Mouse (Mus musculus) brain, embryonic 14.5 days (tissue): ENCODE data around the gene Larp4. TPM values are rescaled to one million over a fixed set of nuclear protein-coding genes. Genes with fewer than 3 reads are reported as not detected.
"Not testable (repeated sequence)": the region's sequence is repeated elsewhere in the genome, so short reads cannot be mapped to it uniquely, and the experiment has no call there.

ENCODE experiments used
- DNase-seq: peaks from one replicate; pipeline ENCODE4 v3.0.0-alpha.2; 2011; ENCODE audit warnings: low read depth
- CTCF ChIP-seq: fragments of 200-500 bp; IDR thresholded peaks from 2 replicates; pipeline ENCODE4 v1.5.1; 2012; ENCODE audit warnings: inconsistent platforms, mild to moderate bottlenecking, moderate library complexity, borderline replicate concordance; ENCODE audit not compliant: insufficient read depth, insufficient read length; ENCODE audit errors: extremely low read depth
- POLR2A ChIP-seq: fragments of 200-500 bp; IDR thresholded peaks from 2 replicates; pipeline ENCODE4 v1.6.1; 2012; ENCODE audit warnings: mild to moderate bottlenecking, inconsistent platforms, borderline replicate concordance; ENCODE audit not compliant: poor library complexity, insufficient read depth, insufficient read length, severe bottlenecking; ENCODE audit errors: extremely low read depth
- polyA plus RNA-seq: library from polyadenylated mRNA; depleted of rRNA; stranded (reverse); fragments of >200 nt; gene quantifications from 2 replicates; pipeline ENCODE4 v1.2.3, GENCODE M21; 2012; rRNA removed

The Larp4 gene
- polyA plus RNA-seq = 31.1 and 31.5 TPM in 2 replicates

DNA sequence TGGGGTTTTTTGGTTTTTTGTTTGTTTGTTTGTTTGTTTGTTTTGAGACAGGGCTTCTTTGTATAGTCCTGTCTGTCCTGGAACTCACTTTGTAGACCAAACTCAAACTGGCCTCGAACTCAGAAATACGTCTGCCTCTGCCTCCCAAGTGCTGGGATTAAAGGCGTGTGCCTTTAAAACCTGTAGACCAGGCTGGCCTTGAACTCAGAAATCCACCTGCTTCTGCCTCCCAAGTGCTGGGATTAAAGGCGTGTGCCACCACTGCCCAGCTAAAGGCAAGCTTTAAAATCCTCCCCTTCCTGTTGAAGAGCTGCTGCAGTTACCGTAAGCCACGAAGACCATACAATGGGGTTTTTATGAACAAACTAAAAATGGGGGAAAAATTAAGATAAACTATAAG, at the start of gene Larp4:
Gene Larp4, plus strand, starts transcription at position 301 of the 400 bp plus-strand sequence.
- not testable (repeated sequence) for DNase-seq

DNA sequence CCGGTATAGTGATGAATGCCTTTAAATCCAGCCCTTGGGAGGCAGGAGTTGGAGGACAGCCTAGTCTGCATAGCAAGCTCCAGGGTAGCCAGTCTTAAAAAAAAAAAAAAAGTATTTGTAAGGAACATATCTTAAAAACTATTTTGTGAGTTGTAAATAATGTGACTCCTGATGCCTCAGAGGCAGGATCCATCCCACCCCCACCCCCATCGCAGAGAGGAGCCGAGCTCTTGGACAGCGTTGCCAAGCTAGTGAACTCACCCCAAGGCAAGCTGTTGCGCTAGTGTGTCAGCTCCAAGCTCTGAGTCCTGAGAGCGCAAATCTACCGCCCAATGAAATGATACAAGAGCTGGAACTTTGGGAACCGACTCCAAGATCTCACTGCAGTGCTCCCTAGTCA, 38.6 kb upstream of the Larp4 start:
- no peak for DNase-seq
- no peak for TF ChIP-seq POLR2A
- TF ChIP-seq CTCF = no peak

DNA sequence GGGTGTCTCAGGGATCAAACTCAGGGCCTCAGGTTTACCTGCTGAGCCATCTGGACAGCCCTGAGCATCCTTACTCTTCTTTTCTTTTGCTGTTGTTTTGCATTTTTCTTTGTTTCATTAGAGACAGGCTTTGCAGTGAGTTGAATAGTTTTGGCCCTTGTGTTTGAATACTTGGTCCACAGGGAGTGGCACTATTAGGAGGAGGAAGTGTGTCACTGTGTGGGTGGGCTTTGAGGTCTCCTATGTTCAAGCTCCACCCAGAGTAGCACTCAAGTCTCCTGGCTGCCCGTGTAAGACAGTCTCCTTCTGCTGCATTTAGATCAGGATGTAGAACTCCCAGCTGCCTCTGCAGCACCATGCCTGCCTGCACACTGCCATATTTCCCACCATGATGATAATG, 35.4 kb upstream of the Larp4 start:
- TF ChIP-seq POLR2A (no peak), CTCF (no peak)
- no peak for DNase-seq

DNA sequence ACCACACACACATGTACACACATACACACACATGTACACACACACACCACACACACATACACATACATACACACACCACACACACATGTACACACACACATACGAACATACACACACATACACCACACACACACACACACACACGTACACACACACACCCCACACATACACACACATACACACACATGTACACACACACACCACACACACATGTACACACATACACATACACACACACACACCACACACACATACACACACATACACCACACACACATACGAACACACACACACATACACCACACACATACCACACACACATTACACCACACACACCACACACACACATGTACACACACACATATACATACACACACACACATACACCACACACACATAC, 33.2 kb upstream of the Larp4 start:
- TF ChIP-seq CTCF (no peak), POLR2A (no peak)
- no peak for DNase-seq

DNA sequence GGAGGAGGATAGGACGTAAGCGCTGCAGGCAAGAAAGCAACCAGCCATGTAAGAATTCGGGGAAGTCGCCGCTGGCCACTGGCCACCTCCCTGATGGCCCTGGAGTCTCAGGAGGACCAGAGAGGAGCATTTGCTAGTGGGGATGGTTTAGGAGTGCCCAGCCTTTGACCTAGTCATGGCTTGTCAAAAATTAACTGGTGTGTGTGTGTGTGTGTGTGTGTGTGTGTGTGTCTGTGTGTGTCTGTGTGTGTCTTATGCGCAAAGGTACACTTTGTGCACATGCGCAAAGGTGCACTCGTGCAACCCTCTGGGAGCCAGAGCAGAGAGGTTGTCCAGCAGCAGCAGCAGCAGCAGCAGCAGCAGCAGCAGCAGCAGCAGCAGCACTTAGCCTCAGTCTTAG, 32.0 kb upstream of the Larp4 start:
- DNase-seq = no peak
- no peak for TF ChIP-seq CTCF
- no peak for TF ChIP-seq POLR2A

DNA sequence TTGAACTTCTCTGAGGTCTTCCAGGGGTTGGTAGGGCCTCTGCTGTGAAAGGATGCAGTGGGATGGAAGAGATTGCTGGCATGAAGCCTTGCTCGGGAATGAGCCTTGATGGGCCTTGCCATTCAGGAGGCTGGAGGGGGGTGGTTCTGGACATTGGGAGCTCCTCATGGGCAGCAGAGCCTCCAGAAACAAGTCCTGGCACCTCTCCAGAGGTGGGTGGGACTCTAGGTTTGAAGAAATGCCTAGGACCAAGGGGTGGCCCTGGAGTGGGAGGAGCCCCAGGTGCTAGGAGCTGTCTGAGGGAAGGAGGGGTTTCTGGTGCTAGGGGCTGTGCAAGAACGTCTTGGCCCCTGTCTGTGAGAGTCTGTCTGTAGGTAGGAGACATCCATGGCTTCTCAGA, 29.4 kb upstream of the Larp4 start:
- DNase-seq = peak; percentile 50
- TF ChIP-seq POLR2A (no peak), CTCF (no peak)

DNA sequence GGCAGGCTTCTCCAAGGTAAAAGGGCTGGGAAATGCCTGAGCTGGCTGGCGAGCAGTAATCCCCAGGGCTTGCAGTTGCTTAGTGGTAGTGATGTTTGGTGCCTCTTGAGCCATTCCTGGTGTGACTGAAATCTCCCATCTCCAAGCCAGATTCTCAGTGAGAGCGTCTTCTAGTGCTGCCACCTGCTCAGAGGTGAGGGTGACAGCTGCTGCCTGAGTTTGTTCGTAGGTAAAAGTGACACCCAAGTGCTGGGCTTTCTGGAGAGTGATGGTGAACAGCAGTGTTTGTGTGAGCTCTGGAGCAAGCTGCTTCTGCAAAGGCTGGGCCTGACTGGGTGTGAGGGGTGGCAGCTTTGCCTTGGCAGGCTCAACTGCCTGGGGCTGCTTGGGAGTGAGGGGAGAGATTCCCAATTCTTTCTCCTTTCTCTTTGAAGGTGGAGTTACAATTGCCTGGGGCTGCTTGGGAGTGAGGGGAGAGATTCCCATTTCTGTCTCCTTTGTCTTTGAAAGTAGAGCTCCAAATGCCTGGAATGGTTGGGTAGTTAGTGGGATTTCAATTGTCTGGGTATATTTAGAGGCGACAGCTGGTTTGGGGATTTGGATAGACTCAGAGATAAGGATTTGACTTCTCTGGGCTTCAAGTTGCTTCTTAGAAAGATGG, 28.8 kb upstream of the Larp4 start:
- peak; percentile 18 for DNase-seq
- TF ChIP-seq CTCF (no peak), POLR2A (no peak)

DNA sequence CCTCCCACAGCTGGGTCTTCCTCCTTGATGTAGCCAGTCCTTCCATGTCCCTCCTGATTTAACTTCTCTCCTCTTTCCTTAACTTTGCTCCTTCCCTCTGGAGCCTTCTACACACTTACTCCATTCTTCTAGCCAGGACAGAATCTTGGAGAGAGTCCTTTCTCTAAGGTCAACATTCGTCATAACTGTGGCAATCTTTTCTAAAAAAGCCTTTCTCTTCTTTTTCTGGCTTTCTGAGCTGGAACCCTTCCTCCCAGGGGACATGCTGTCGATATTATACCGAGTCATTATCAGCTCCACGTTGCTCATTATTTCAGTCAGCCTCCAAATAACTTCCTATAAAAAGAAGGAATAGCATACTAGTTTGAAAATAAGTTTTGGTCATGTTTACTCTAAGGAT, 14.5 kb upstream of the Larp4 start:
- TF ChIP-seq POLR2A (no peak), CTCF (no peak)

DNA sequence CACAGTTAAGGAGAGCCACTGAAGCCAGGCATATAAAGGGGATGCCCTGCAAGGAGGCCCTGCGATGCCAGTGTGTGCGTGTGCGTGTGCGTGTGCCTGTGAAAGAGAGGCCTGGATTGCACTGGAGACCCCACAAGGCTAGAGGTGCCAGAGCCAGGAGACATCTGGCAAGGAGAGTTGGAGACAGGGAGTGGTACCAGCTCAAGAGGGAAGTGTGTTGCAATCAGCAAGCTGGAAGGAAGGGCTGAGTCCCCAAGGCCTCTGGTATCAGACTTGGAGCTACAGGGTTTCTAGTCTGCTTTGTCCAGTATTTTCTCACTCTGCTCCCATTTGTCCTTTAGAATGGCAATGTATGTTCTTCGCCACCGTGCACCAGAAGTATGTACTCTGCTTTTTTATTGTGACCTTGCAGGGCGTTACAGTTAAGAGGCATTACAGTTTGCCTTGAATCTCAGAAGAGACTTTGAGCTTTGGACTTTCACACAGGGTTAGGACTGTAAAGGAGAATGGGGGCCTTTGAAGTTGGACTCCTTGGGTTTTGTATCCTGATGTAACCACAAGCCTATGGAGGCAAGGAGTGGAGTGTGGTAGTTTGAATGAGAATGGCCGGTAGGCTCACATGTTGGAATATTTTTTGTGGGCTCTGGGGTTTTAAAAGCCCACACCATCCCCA, 4.6 kb upstream of the Larp4 start:
- no peak for DNase-seq
- no peak for TF ChIP-seq POLR2A
- TF ChIP-seq CTCF = no peak

More for the DNA sequence above, 14.5 kb upstream of the Larp4 start:
- DNase-seq = no peak

DNA sequence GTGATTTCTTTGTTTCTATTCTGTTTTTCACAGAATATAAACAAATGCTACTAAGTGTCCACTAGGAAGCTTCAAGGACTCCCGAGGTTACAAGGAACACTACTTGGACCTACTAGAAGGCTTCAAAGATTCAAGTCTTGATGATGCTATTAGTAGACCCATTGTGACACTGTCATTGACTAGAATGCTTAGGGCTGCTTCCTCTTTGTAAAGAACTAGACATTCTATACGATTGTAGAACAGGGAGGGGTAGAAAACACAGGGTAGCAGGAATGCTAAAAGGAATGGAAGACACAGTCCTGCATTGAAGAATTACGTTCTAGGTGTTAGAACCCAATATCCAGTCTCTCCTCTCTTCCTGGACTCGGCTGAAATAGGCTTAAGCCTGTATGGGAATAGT, 2.9 kb upstream of the Larp4 start, which contains the start of gene Fam186a:
Gene Fam186a, minus strand, starts transcription at position 101 of the 400 bp plus-strand sequence.
- DNase-seq = no peak
- TF ChIP-seq CTCF (no peak), POLR2A (no peak)

DNA sequence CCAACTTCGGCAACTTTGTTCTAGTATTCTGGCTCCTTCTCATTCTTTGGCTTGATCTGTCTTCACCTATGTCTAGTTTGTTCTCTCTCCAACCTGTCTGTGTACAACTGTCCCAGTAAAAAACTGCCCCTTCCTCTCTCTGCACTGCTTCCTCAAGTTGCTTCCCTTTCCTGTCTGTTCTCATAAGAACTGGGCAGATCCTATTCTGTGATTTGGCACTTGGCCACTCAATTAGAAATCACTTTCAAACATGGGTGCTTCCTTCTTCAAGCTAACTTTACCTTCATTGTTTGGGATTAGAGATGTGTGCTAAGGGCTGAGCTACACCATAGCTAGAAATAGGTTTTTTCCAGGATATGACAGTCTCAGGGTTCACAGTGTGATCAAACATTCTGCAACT, 741 bp downstream of the Larp4 start:
- TF ChIP-seq CTCF (no peak), POLR2A (no peak)
- no peak for DNase-seq

DNA sequence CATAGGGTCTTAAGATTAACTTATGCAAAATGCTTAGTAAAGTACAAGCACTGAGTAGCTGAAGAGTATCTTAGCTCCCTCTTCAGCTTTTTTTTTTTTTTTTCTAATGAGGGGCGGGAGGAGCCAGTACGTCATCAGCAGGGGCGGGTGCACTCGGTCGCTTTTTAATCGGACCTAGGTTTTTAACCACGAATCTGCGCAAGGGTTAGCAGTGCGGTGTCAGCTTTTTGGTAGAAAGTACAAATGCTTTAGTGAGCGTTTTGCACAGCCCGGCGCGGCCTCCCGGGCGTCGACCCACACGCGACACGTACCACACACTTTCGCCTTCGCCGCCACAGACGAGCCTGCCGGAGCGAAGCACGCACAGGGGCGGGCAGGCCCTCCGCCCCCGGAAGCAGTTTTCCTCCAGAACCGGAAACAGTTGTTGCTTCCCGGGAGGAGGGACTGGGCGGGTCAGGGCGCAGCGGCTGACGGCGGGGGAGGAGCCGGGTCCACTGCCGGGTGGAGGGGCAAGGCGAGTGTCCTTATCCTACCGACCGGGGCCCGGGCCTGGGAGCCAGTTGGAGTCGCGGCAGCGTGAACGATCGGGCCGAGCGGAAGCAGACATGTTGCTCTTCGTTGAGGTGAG, 2.6 kb downstream of the Larp4 start:
- DNase-seq = peak; percentile 98
- peak; percentile 82; the same call in 1 of the 2 replicates for TF ChIP-seq POLR2A
- no peak for TF ChIP-seq CTCF
